8 mouse cellular contexts compared by ENCODE assay signal in the genomic region with DNA sequence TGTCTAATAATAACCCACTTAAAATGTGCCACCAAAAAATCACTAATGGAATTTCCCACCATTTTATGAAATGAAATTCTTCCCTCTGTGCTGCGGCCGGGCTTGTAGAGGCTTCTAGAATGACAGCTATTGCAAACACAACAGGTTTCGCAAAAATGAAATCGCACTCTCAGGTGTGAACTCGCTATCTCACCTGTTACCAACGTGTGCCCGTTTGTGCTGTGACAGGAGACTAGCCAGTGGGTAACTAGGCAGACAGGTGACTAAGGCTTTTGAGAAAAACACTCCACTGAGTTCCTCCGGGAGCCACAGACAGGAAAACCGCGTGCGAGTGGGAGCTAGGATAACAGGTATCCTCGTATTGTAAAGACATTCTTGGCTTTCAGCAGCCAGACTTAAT. TPM values are rescaled to one million over a fixed set of nuclear protein-coding genes. Genes with fewer than 3 reads are reported as not detected.
DNase-seq lines count a peak whose midpoint lies in the region; ATAC-seq and TF ChIP-seq lines count a peak whose summit lies in the region.

A gene (plus strand): TSS at position 301 of the 400 bp plus-strand sequence.

- H3K9ac ChIP-seq in kidney, embryonic 14.5 days (ENCODE audit: low read depth, low read length): no peak within 1 kb of the TSS
- H3K9ac ChIP-seq in midbrain, embryonic 12.5 days (replicated peaks): no peak within 1 kb of the TSS; the same call in 1 of the 2 replicates

- peaks cover 3% of the 10 kb centered on the region; the same call in 1 of the 2 replicates for H3K4me1 ChIP-seq in kidney, embryonic 14.5 days (ENCODE audit: control insufficient read depth, insufficient read depth, low read length)
- H3K4me1 ChIP-seq in cortical plate, adult 2 months (ENCODE audit: control insufficient read depth, insufficient read depth, low read length): peaks cover 3% of the 10 kb centered on the region; the same call in 1 of the 2 replicates
- H3K4me1 ChIP-seq in hindbrain, embryonic 10.5 days (replicated peaks): peaks cover 17% of the 10 kb centered on the region
- peaks cover 10% of the 10 kb centered on the region for H3K4me1 ChIP-seq in midbrain, embryonic 12.5 days

- H3K9me3 ChIP-seq in kidney, embryonic 14.5 days (ENCODE audit: control insufficient read depth, low read length): no peaks in the 10 kb centered on the region; the same call in 1 of the 2 replicates
- no peaks in the 10 kb centered on the region for H3K9me3 ChIP-seq in hindbrain, embryonic 10.5 days
- H3K9me3 ChIP-seq in midbrain, embryonic 12.5 days: no peaks in the 10 kb centered on the region

- H3K36me3 ChIP-seq in kidney, embryonic 14.5 days (ENCODE audit: control insufficient read depth, insufficient read depth, low read length): no peaks in the 10 kb centered on the region
- H3K36me3 ChIP-seq in hindbrain, embryonic 10.5 days: no peaks in the 10 kb centered on the region
- no peaks in the 10 kb centered on the region for H3K36me3 ChIP-seq in midbrain, embryonic 12.5 days

- no peak for TF ChIP-seq POLR2A in cortical plate, adult 2 months (IDR thresholded peaks at IDR 0.05; ENCODE audit: extremely low read depth, insufficient read depth, low read length)

- no peak for ATAC-seq in kidney, embryonic 14.5 days (ENCODE audit: low FRiP score, low TSS enrichment)
- ATAC-seq in midbrain, embryonic 12.5 days (ENCODE audit: low FRiP score, low read depth): no peak

- H3K27ac ChIP-seq in kidney, embryonic 14.5 days (ENCODE audit: low read depth, low read length): no peak within 1 kb of the TSS
- H3K27ac ChIP-seq in cortical plate, adult 2 months (ENCODE audit: insufficient read depth, low read length): no peak within 1 kb of the TSS
- peak within 1 kb of the TSS; percentile 57 for H3K27ac ChIP-seq in hindbrain, embryonic 10.5 days
- no peak within 1 kb of the TSS for H3K27ac ChIP-seq in midbrain, embryonic 12.5 days (replicated peaks)

- TF ChIP-seq CTCF in cortical plate, adult 2 months (IDR thresholded peaks at IDR 0.05; ENCODE audit: extremely low read depth, insufficient read depth, low read length): no peak

- no peaks in the 10 kb centered on the region for H3K27me3 ChIP-seq in kidney, embryonic 14.5 days (ENCODE audit: control insufficient read depth, insufficient read depth, low read length)
- H3K27me3 ChIP-seq in hindbrain, embryonic 10.5 days (ENCODE audit: insufficient read depth, poor library complexity, severe bottlenecking): peaks cover 8% of the 10 kb centered on the region; the same call in 1 of the 2 replicates
- peaks cover 9% of the 10 kb centered on the region for H3K27me3 ChIP-seq in midbrain, embryonic 12.5 days

- intact Hi-C loops in left cerebral cortex, postnatal 10 days (cut with DNase I): loop anchor here (5.0 kb wide), 1 partner anchor 429 kb away; no protein-coding TSS in a partner anchor

- H3K4me3 ChIP-seq in kidney, embryonic 14.5 days (ENCODE audit: low read length): peak within 1 kb of the TSS; percentile 22; the same call in 1 of the 2 replicates
- H3K4me3 ChIP-seq in cortical plate, adult 2 months (ENCODE audit: insufficient read depth, low read length): peak within 1 kb of the TSS; percentile 22; the same call in 1 of the 2 replicates
- peak within 1 kb of the TSS; percentile 38; the same call in 1 of the 2 replicates for H3K4me3 ChIP-seq in hindbrain, embryonic 10.5 days
- H3K4me3 ChIP-seq in midbrain, embryonic 12.5 days: no peak within 1 kb of the TSS

- DNase-seq in kidney, postnatal 4 days: no peak
- no peak for DNase-seq in hindbrain, embryonic 10.5 days (ENCODE audit: low spot score)
- no peak for DNase-seq in right cerebral cortex, postnatal 36 days (ENCODE audit: low spot score in 2 of 2)
- no peak for DNase-seq in left cerebral cortex, adult 9 months (ENCODE audit: low spot score in 2 of 2)
- no peak for DNase-seq in left cerebral cortex, postnatal 10 days (ENCODE audit: extremely low spot score in 1 of 2, low spot score in 2 of 2)

- WGBS in kidney, embryonic 14.5 days: 91% methylated on average over 12 of the region's 12 CpGs
- 94% methylated on average over 12 of the region's 12 CpGs for WGBS in hindbrain, embryonic 10.5 days
- WGBS in midbrain, embryonic 12.5 days: 92% methylated on average over 12 of the region's 12 CpGs

- H3K4me2 ChIP-seq in kidney, embryonic 14.5 days (replicated peaks; ENCODE audit: low read depth, low read length): peak within 1 kb of the TSS; percentile 48; the same call in 1 of the 2 replicates
- peak within 1 kb of the TSS; percentile 50 for H3K4me2 ChIP-seq in midbrain, embryonic 12.5 days (replicated peaks)

RNA-seq across cellular contexts. Expression of the gene that starts here (rescaled TPM):
- polyA plus RNA-seq in kidney, embryonic 14.5 days (2014; fragmentation: Nextera tagmentation; extraction: Ambion mirVana): 43.1 and 46.3 TPM in 2 replicates
- 16.1 and 17.2 TPM in 2 replicates for polyA plus RNA-seq in cortical plate, adult 2 months (2012; rRNA removed)
- polyA plus RNA-seq in hindbrain, embryonic 10.5 days (2016; fragmentation: Nextera tagmentation; extraction: Ambion mirVana): 27.8 and 41.0 TPM in 2 replicates
- 14.3 and 15.5 TPM in 2 replicates for polyA plus RNA-seq in midbrain, embryonic 12.5 days (2016; fragmentation: Nextera tagmentation; extraction: Ambion mirVana)
- total RNA-seq in left cerebral cortex, postnatal 10 days (2021): 1 to 10 TPM; 8.7 to 9.7 TPM
